ENCODE assay signal across 23 mouse cellular contexts in the genomic region with DNA sequence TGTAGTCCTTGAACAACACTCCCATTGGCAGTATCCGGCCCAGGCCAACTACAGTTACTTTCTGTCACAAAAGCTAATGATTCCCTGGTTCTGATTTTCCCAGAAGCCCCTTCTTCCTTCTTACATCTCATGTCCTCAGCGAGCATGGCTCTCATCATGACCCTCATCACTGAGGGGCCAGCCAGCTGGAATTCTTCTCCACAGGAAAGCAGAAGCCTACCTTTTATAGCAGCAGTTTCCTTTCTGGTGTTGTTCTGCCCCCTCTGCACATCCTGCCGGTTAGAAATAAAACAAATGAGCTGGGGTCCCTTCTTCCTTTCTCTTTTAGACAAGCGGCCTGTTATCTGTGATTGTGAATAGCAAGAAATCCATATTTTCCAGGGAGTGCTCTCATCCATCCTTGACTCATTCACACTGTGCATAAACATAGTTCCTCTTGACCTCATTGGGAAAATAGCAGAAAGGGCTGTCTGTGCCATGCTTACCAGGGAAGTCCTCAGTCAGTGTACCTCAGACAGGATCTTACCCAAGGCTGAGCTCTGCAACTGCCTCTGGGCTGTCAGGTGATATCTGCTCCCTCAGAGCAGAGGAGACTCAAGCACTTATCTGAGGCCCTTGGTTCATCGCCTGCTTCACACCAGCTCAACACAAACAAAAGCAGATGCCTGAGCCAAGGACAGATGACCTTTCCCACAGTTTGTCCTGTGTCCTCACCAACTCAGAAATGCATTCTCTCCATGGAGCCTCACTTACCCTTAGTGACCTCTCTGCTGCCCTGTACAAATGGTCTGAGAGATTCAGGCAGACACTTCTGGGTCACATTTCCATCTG. TPM values are rescaled to one million over a fixed set of nuclear protein-coding genes. Genes with fewer than 3 reads are reported as not detected.
A peak's percentile ranks its signal among the peaks of the same experiment; 100 is the strongest.
DNase-seq lines count a peak whose midpoint lies in the region; ATAC-seq and TF ChIP-seq lines count a peak whose summit lies in the region.
"Had no signal": no experiment of that assay in that cellular context is flagged by ENCODE, and none has a peak within 500 bp of the region (broad histone marks: within the 10 kb centered on the region; RNA-seq: fewer than 3 reads in every experiment).

No protein-coding gene starts in this region.

- no peak overlapping the region for H3K27ac ChIP-seq in kidney, postnatal 0 days
- peak overlapping the region; percentile 41; the same call in 1 of the 2 replicates for H3K27ac ChIP-seq in heart, embryonic 11.5 days (ENCODE audit: low read depth, low read length)
- peak overlapping the region; percentile 4; the same call in 1 of the 2 replicates for H3K27ac ChIP-seq in liver, embryonic 12.5 days
- H3K27ac ChIP-seq: embryonic facial prominence, embryonic 15.5 days; layer of hippocampus, adult 2 months; limb, embryonic 12.5 days; midbrain, embryonic 12.5 days; stomach, embryonic 15.5 days had no signal

- H3K27me3 ChIP-seq in kidney, postnatal 0 days (ENCODE audit: insufficient read depth, low read length), result no peaks in the 10 kb centered on the region
- H3K27me3 ChIP-seq in heart, embryonic 11.5 days (ENCODE audit: control insufficient read depth, insufficient read depth, low read length), result no peaks in the 10 kb centered on the region
- no peaks in the 10 kb centered on the region for H3K27me3 ChIP-seq in liver, embryonic 12.5 days (replicated peaks)
- H3K27me3 ChIP-seq: embryonic facial prominence, embryonic 15.5 days; limb, embryonic 12.5 days; midbrain, embryonic 12.5 days; stomach, embryonic 15.5 days had no signal

- no peaks in the 10 kb centered on the region for H3K9me3 ChIP-seq in kidney, postnatal 0 days (replicated peaks; ENCODE audit: low read length)
- no peaks in the 10 kb centered on the region for H3K9me3 ChIP-seq in heart, embryonic 11.5 days (replicated peaks; ENCODE audit: control insufficient read depth, low read length)
- no peaks in the 10 kb centered on the region for H3K9me3 ChIP-seq in liver, embryonic 12.5 days (replicated peaks)
- H3K9me3 ChIP-seq: embryonic facial prominence, embryonic 15.5 days; limb, embryonic 12.5 days; midbrain, embryonic 12.5 days; stomach, embryonic 15.5 days had no signal

- ATAC-seq in kidney, postnatal 0 days (replicated peaks; ENCODE audit: low FRiP score, low read depth), result no peak
- ATAC-seq in heart, embryonic 11.5 days (replicated peaks; ENCODE audit: insufficient number of reproducible peaks, low FRiP score, low TSS enrichment), result peak; percentile 72
- ATAC-seq in liver, embryonic 12.5 days, result no peak
- ATAC-seq: CD4-positive, CD25-positive, alpha-beta regulatory T cell, adult 4 months; intestine, embryonic 16.5 days had no signal

- TF ChIP-seq CTCF in kidney, postnatal 0 days (IDR thresholded peaks at IDR 0.05; ENCODE audit: low read depth), result no peak

- no peaks in the 10 kb centered on the region for H3K4me1 ChIP-seq in kidney, postnatal 0 days (replicated peaks; ENCODE audit: insufficient read depth, low read length)
- peaks cover 12% of the 10 kb centered on the region; the same call in 1 of the 2 replicates for H3K4me1 ChIP-seq in heart, embryonic 11.5 days (ENCODE audit: control insufficient read depth, insufficient read depth, low read length)
- peaks cover 9% of the 10 kb centered on the region; the same call in 1 of the 2 replicates for H3K4me1 ChIP-seq in liver, embryonic 12.5 days
- H3K4me1 ChIP-seq: embryonic facial prominence, embryonic 15.5 days; limb, embryonic 12.5 days; midbrain, embryonic 12.5 days; stomach, embryonic 15.5 days had no signal

- no peak overlapping the region for H3K4me2 ChIP-seq in kidney, postnatal 0 days (ENCODE audit: low read length)
- no peak overlapping the region for H3K4me2 ChIP-seq in heart, embryonic 11.5 days
- H3K4me2 ChIP-seq in liver, embryonic 12.5 days, result no peak overlapping the region
- H3K4me2 ChIP-seq: embryonic facial prominence, embryonic 15.5 days; limb, embryonic 12.5 days; midbrain, embryonic 12.5 days; stomach, embryonic 15.5 days had no signal

- no peak overlapping the region for H3K9ac ChIP-seq in kidney, postnatal 0 days (ENCODE audit: low read depth, low read length)
- H3K9ac ChIP-seq in heart, embryonic 11.5 days (ENCODE audit: low read depth, low read length), result no peak overlapping the region
- no peak overlapping the region for H3K9ac ChIP-seq in liver, embryonic 12.5 days
- H3K9ac ChIP-seq: embryonic facial prominence, embryonic 15.5 days; limb, embryonic 12.5 days; midbrain, embryonic 12.5 days; stomach, embryonic 15.5 days had no signal

- 34% methylated on average over 5 of the region's 5 CpGs for WGBS in kidney, postnatal 0 days
- WGBS in heart, embryonic 11.5 days (ENCODE audit: insufficient replicate concordance), result 39% methylated on average over 5 of the region's 5 CpGs
- 32% methylated on average over 5 of the region's 5 CpGs for WGBS in liver, embryonic 12.5 days (ENCODE audit: insufficient replicate concordance)

- peak; percentile 14 for DNase-seq in kidney, postnatal 0 days (ENCODE audit: low spot score)
- no peak for DNase-seq in kidney, adult 8-10 months
- peak; percentile 6 for DNase-seq in embryo, embryonic 11 days
- DNase-seq in cerebellum, adult 11-12 months, result no peak
- no peak for DNase-seq in layer of hippocampus, adult 11-12 months (ENCODE audit: low spot score)
- DNase-seq: adrenal gland, adult 8-10 months; cerebellum, adult 9-11 months; gastrocnemius, postnatal 36 days; lung, postnatal 14 days; right cerebral cortex, adult 18-20 months; spleen, adult 18-20 months; thymus, postnatal 36 days had no signal

- no peak overlapping the region for H3K4me3 ChIP-seq in kidney, postnatal 0 days (replicated peaks; ENCODE audit: low read depth, low read length)
- no peak overlapping the region for H3K4me3 ChIP-seq in heart, embryonic 11.5 days (ENCODE audit: low read depth, low read length)
- no peak overlapping the region for H3K4me3 ChIP-seq in liver, embryonic 12.5 days
- H3K4me3 ChIP-seq: embryonic facial prominence, embryonic 15.5 days; layer of hippocampus, adult 2 months; limb, embryonic 12.5 days; midbrain, embryonic 12.5 days; stomach, embryonic 15.5 days had no signal

- H3K36me3 ChIP-seq in kidney, postnatal 0 days (ENCODE audit: insufficient read depth, low read length), result no peaks in the 10 kb centered on the region
- H3K36me3 ChIP-seq in heart, embryonic 11.5 days (ENCODE audit: control insufficient read depth, insufficient read depth, low read length), result no peaks in the 10 kb centered on the region
- no peaks in the 10 kb centered on the region for H3K36me3 ChIP-seq in liver, embryonic 12.5 days
- H3K36me3 ChIP-seq: embryonic facial prominence, embryonic 15.5 days; limb, embryonic 12.5 days; midbrain, embryonic 12.5 days; stomach, embryonic 15.5 days had no signal

RNA-seq across cellular contexts. Expression of a gene that starts 10.0 kb away (rescaled TPM):
- not detected in 2 replicates for polyA plus RNA-seq in kidney, postnatal 0 days (2015; fragmentation: Nextera tagmentation; extraction: Ambion mirVana)
- 0.19 and 0.35 TPM in 2 replicates for polyA plus RNA-seq in heart, embryonic 11.5 days (2014; fragmentation: Nextera tagmentation; extraction: Ambion mirVana)
- polyA plus RNA-seq in liver, embryonic 12.5 days (2016; fragmentation: Nextera tagmentation; extraction: Ambion mirVana), result not detected in 2 replicates
- polyA plus RNA-seq: CD4-positive, CD25-positive, alpha-beta regulatory T cell, adult 4 months; embryonic facial prominence, embryonic 15.5 days; forebrain, embryonic 11.5 days; hindbrain, embryonic 11.5 days; intestine, embryonic 16.5 days; limb, embryonic 12.5 days; midbrain, embryonic 12.5 days; stomach, embryonic 15.5 days had no signal

Comparison
In these comparisons a context has a peak if more than half of its experiments do, and no peak if none do; other contexts are left out.
1. DNase-seq: peak in kidney, postnatal 0 days (single experiment) and embryo, embryonic 11 days (single experiment); none in kidney, adult 8-10 months (0 of 2), cerebellum, adult 11-12 months (single experiment) and layer of hippocampus, adult 11-12 months (single experiment).